Comparison of ENCODE assay signal across 14 mouse cellular contexts in genomic region chr4:120045131-120045537, GRCm38 (mm10). TPM values are rescaled to one million over a fixed set of nuclear protein-coding genes. Genes with fewer than 3 reads are reported as not detected.
DNase-seq lines count a peak whose midpoint lies in the region; ATAC-seq lines count a peak whose summit lies in the region.
"Had no signal": no experiment of that assay in that cellular context is flagged by ENCODE, and none has a peak within 500 bp of the region (broad histone marks: within the 10 kb centered on the region; RNA-seq: fewer than 3 reads in every experiment).

No protein-coding gene starts in this region.

- H3K27ac ChIP-seq in forebrain, embryonic 12.5 days: 0 out of 2 replicates have a peak overlapping the region, but pooled peaks have one; percentile 56
- no peak overlapping the region for H3K27ac ChIP-seq in forebrain, embryonic 11.5 days (ENCODE audit: low read depth, low read length)
- peak overlapping the region; percentile 91 for H3K27ac ChIP-seq in forebrain, embryonic 16.5 days (ENCODE audit: low read length)
- H3K27ac ChIP-seq: kidney, embryonic 15.5 days had no signal

- H3K36me3 ChIP-seq in forebrain, embryonic 12.5 days (replicated peaks): no peaks in the 10 kb centered on the region
- no peaks in the 10 kb centered on the region for H3K36me3 ChIP-seq in forebrain, embryonic 11.5 days (ENCODE audit: control insufficient read depth, insufficient read depth, low read length)
- no peaks in the 10 kb centered on the region for H3K36me3 ChIP-seq in forebrain, embryonic 16.5 days (ENCODE audit: control insufficient read depth, insufficient read depth)
- H3K36me3 ChIP-seq: kidney, embryonic 15.5 days had no signal

- H3K4me2 ChIP-seq in forebrain, embryonic 12.5 days: no peak overlapping the region
- H3K4me2 ChIP-seq in forebrain, embryonic 11.5 days (ENCODE audit: low read depth, low read length, severe bottlenecking): no peak overlapping the region
- H3K4me2 ChIP-seq in forebrain, embryonic 16.5 days (ENCODE audit: low read length): no peak overlapping the region
- H3K4me2 ChIP-seq: kidney, embryonic 15.5 days had no signal

- WGBS in forebrain, embryonic 12.5 days: 65% methylated on average over 5 of the region's 5 CpGs
- 70% methylated on average over 5 of the region's 5 CpGs for WGBS in forebrain, embryonic 11.5 days
- WGBS in forebrain, embryonic 16.5 days: 19% methylated on average over 5 of the region's 5 CpGs

- ATAC-seq in forebrain, embryonic 12.5 days (ENCODE audit: low FRiP score): no peak
- no peak for ATAC-seq in forebrain, embryonic 11.5 days (replicated peaks; ENCODE audit: low FRiP score)
- ATAC-seq in forebrain, embryonic 16.5 days: peak; percentile 87

- H3K27me3 ChIP-seq in forebrain, embryonic 12.5 days: no peaks in the 10 kb centered on the region
- no peaks in the 10 kb centered on the region for H3K27me3 ChIP-seq in forebrain, embryonic 11.5 days (ENCODE audit: control insufficient read depth, insufficient read depth, low read length)
- no peaks in the 10 kb centered on the region for H3K27me3 ChIP-seq in forebrain, embryonic 16.5 days (replicated peaks; ENCODE audit: control insufficient read depth, insufficient read depth, low read length)
- H3K27me3 ChIP-seq: kidney, embryonic 15.5 days had no signal

- H3K9me3 ChIP-seq in forebrain, embryonic 12.5 days: no peaks in the 10 kb centered on the region
- no peaks in the 10 kb centered on the region for H3K9me3 ChIP-seq in forebrain, embryonic 11.5 days (ENCODE audit: control insufficient read depth, low read length)
- H3K9me3 ChIP-seq in forebrain, embryonic 16.5 days (ENCODE audit: control insufficient read depth, low read length): no peaks in the 10 kb centered on the region
- H3K9me3 ChIP-seq: kidney, embryonic 15.5 days had no signal

- no peak for DNase-seq in forebrain, embryonic 11.5 days (ENCODE audit: low spot score)
- DNase-seq in layer of hippocampus, postnatal 14 days (ENCODE audit: low spot score in 2 of 2): peak; percentile 71 to 88
- peak; percentile 87 to 93 for DNase-seq in right cerebral cortex, postnatal 10 days (ENCODE audit: low spot score in 2 of 2)
- no peak for DNase-seq in thymus, postnatal 36 days
- DNase-seq in lung, postnatal 14 days: no peak
- DNase-seq in yolk sac, embryonic 10.5 days (ENCODE audit: low spot score): no peak
- DNase-seq: gastrocnemius, postnatal 25 days had no signal

- no peaks in the 10 kb centered on the region for H3K4me1 ChIP-seq in forebrain, embryonic 12.5 days
- no peaks in the 10 kb centered on the region for H3K4me1 ChIP-seq in forebrain, embryonic 11.5 days (replicated peaks; ENCODE audit: control insufficient read depth, insufficient read depth, low read length)
- H3K4me1 ChIP-seq in forebrain, embryonic 16.5 days (replicated peaks; ENCODE audit: control insufficient read depth, insufficient read depth, low read length): peaks cover 16% of the 10 kb centered on the region
- H3K4me1 ChIP-seq: kidney, embryonic 15.5 days had no signal

- H3K9ac ChIP-seq in forebrain, embryonic 12.5 days: no peak overlapping the region
- no peak overlapping the region for H3K9ac ChIP-seq in forebrain, embryonic 11.5 days (ENCODE audit: low read length)
- no peak overlapping the region for H3K9ac ChIP-seq in forebrain, embryonic 16.5 days (replicated peaks; ENCODE audit: low read depth, low read length)
- H3K9ac ChIP-seq: kidney, embryonic 15.5 days had no signal

- no peak overlapping the region for H3K4me3 ChIP-seq in forebrain, embryonic 12.5 days (replicated peaks)
- H3K4me3 ChIP-seq in forebrain, embryonic 11.5 days (ENCODE audit: low read depth, low read length): no peak overlapping the region
- no peak overlapping the region for H3K4me3 ChIP-seq in forebrain, embryonic 16.5 days (replicated peaks; ENCODE audit: low read length)
- H3K4me3 ChIP-seq: kidney, embryonic 15.5 days had no signal

RNA-seq across cellular contexts. Expression of gene AL607142.1, which starts 19.7 kb away (rescaled TPM):
- polyA plus RNA-seq in forebrain, embryonic 12.5 days (2016; fragmentation: Nextera tagmentation; extraction: Ambion mirVana): not detected in 2 replicates
- not detected in 2 replicates for polyA plus RNA-seq in forebrain, embryonic 11.5 days (2014; fragmentation: Nextera tagmentation; extraction: Ambion mirVana)
- not detected in 2 replicates for polyA plus RNA-seq in forebrain, embryonic 16.5 days (2015; fragmentation: Nextera tagmentation; extraction: Ambion mirVana)
- not detected for total RNA-seq in layer of hippocampus, postnatal 14 days (2021)
- total RNA-seq: gastrocnemius, postnatal 25 days; hematopoietic stem cell, adult 5-6 weeks; liver, adult 2 months; megakaryocyte progenitor cell, adult 5-6 weeks had no signal
- polyA plus RNA-seq: kidney, embryonic 15.5 days; liver, adult 2 months; neural tube, embryonic 14.5 days had no signal

Comparison
In these comparisons a context has a peak if more than half of its experiments do, and no peak if none do; other contexts are left out.
1. DNase-seq: peak in layer of hippocampus, postnatal 14 days (2 of 2) and right cerebral cortex, postnatal 10 days (2 of 2); none in forebrain, embryonic 11.5 days (single experiment), thymus, postnatal 36 days (0 of 2), lung, postnatal 14 days (single experiment) and yolk sac, embryonic 10.5 days (single experiment).